Mouse (Mus musculus) left cerebral cortex, adult 8-10 months (tissue): ENCODE measurements around the gene Clasp1. TPM values are rescaled to one million over a fixed set of nuclear protein-coding genes. Genes with fewer than 3 reads are reported as not detected.

ENCODE experiments used
- DNase-seq, 2 experiments: peaks; one replicate each; pipeline ENCODE4 v3.0.0; 2022; ENCODE audit warnings: low spot score in 2 of 2
- total RNA-seq, 4 experiments: library from RNA; stranded (reverse); gene quantifications; 2 replicates each; pipeline ENCODE4 v1.2.4; 2022

Gene Clasp1
- total RNA-seq, 4 experiments from 2014 or later, result 104 to 124 (median 113) TPM

DNA sequence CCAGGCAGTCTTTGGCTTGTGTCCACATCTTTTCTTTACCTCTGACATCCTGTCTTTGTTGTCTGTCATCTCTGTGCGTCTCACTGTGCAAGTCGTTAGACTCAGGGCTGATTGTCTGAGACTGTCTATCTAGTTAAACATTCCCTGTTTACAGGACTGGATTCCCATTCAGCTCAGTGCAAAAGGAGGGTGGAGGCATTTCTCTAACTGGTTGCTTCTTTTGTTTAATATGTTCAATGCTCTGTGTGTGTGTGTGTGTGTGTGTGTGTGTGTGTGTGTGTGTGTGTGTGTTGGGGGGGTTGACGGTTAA is 261.9 kb downstream of the Clasp1 start:
- no peak for DNase-seq

- DNase-seq, result no peak
Measured at GRCm38 (mm10) chr1:118658716-118659115, 269.9 kb downstream of the Clasp1 start.

GRCm38 (mm10) chr1:118660880-118661465 is 272.1 kb downstream of the Clasp1 start:
- DNase-seq, result no peak

Other genes starting within 250 kb of the Clasp1 start
- not detected for gene Gm29106, start 212.5 kb upstream of the Clasp1 start, total RNA-seq
- gene Tsn, start 77.3 kb upstream of the Clasp1 start, total RNA-seq, result 100 to 1,000 TPM; 113 to 126 (median 120) TPM
- 10 to 100 TPM; 17.6 to 22.6 (median 19.9) TPM for gene Nifk, start 67.2 kb upstream of the Clasp1 start, total RNA-seq
- gene Tfcp2l1, start 238.9 kb downstream of the Clasp1 start, total RNA-seq, result 1 to 10 TPM; 3.2 to 3.8 (median 3.5) TPM